Mouse (Mus musculus) CD4-positive helper T cell, adult 2 months (primary cell): ENCODE measurements around the gene Gpank1.
A peak's percentile ranks its signal among the peaks of the same experiment; 100 is the strongest.
"Not testable (repeated sequence)": the region's sequence is repeated elsewhere in the genome, so short reads cannot be mapped to it uniquely, and the experiment has no call there.

Experiments used
- DNase-seq: peaks from one replicate; pipeline ENCODE4 v3.0.0-alpha.2; 2012; ENCODE audit warnings: low read depth, missing footprints, low spot score

The Gpank1 gene

GRCm38 (mm10) chr17:35100196-35100765 lies 21.0 kb upstream of the Gpank1 start:
- no peak for DNase-seq

DNA sequence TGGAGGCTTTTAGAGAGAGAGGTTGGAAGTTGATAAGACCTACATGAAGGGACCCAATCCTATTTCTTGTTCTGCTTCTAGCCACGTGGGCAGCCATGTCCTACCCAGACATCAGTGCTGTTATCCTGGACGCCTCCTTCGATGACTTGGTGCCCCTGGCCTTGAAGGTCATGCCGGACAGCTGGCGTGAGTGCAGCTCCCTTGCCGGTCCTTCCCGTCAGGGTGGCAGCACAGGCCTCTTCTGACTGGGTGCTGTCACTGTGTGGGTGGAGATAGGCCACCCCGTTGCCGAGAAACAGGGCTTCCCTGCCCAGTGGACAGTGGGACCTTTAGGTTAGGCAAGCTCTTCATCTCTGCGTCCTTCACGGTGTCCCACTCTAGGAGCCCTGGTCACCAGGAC lies 20.1 kb upstream of the Gpank1 start:
- DNase-seq: no peak

- no peak for DNase-seq
Observed at GRCm38 (mm10) chr17:35102299-35102698, 19.0 kb upstream of the Gpank1 start.

DNA sequence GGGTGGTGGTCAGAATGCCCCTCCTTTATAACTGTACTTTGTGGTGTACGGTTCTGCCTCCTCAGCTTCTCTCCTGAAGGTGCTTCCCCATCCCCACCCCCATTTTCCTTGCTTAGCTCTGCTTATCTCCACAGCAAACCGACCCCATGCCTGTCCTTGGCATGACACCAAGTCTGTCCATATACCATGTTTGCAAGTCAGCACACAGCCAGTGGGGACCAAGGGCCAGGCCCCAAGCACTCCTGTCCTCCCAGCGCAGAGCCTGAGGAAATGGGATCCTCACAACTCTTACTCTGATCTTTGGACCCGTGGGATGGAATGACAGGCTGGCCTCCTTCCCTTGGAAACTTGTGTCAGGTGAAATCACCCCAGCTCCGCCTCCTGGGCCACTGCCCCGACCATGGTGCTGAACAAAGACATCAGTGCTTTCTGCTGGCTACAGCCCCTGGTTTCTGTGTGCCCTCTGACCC lies 18.0 kb upstream of the Gpank1 start:
- no peak for DNase-seq

DNA sequence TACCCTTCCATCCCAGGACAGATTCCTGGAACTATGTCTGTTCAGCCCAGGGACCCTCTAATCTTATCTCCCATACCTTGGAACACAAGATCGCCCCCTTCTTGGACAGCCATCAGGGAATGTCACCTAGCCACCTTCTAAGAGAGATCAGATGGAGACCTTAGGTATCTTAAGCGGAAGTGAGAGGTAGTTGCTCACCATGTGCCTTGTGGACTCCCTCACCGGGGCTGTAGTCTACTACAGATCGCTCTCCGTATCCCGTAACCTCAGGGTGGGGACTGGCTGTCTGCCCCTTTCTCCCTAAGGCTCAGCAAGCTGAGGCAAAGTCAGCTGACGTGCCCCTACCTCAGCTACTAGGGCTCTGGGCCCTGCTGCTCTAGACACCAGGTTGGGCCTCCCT lies 17.2 kb upstream of the Gpank1 start:
- DNase-seq: no peak

- no peak for DNase-seq
Observed at GRCm38 (mm10) chr17:35104754-35105153, 16.5 kb upstream of the Gpank1 start.

DNA sequence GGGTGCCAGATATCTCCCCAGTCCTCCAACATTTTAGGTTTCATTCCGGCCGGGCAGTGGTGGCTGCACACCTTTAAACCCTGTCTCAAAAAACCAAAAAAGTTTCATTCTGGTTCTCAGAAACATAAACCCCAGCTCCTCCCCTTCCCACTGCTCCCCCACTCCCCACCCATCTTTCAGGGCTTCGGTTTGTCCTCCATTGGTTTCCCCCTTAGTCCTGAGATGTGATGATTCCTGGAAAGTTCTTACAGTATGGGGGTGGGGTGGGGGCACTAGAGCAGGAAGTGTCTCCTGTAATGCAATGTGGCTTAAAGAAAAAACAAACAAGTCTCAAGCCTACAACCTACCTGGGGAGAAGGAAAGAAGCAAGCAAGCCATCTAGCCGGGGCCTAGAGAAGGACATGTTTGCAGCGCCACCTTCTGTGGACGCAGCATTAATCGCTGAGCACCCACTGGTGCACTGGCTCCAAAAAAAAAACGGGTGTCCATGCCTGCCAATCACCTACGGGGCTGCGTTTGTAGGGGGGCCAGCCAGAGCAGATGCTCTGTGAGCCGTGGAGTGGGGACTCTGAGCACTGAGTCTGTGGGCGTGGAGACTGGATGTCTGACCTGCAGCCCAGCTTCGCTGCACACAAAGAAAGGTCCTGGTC lies 15.4 kb upstream of the Gpank1 start:
- DNase-seq: peak; percentile 39

DNA sequence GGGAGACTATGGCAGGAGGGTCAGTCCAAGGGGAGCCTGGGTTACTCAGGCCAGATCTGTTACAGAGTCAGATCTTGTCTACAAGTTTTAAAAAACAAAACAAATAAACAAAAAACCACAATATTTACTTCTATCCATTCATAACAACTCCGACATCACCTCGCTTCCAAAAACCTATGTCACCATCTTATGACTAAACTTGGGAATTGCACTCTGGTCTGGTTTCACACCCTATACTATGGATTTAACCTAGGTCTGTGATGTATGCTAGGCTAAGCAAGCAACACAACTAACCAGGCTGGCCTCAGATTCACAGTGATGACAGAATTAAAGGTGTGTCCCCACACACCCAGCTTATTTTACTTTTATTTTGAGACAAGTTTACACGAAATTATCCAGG lies 14.7 kb upstream of the Gpank1 start:
- no peak for DNase-seq

DNA sequence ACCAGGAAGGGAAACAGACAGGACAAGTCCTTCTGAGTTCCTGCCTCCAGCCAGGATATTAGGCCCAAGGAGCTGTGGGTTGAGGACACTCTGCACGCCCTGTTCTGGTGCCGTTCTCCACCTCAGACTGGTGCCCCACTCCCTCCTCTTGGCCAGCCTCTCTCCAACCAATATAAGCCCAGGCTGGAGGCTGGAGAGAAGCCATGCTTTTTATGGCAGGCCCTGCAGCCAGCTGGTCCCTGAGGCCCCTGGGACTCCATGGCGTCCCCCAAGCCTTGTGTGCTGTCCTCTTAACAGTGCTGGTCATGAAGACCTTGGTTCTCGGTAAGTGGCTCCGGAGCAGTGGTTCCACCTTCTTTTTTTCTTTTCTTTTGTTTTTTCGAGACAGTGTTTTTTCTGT lies 13.2 kb upstream of the Gpank1 start, which contains the start of gene Ly6g5c:
Ly6g5c (plus strand) TSS at position 183 of the 400 bp plus-strand sequence.
- DNase-seq: no peak

DNA sequence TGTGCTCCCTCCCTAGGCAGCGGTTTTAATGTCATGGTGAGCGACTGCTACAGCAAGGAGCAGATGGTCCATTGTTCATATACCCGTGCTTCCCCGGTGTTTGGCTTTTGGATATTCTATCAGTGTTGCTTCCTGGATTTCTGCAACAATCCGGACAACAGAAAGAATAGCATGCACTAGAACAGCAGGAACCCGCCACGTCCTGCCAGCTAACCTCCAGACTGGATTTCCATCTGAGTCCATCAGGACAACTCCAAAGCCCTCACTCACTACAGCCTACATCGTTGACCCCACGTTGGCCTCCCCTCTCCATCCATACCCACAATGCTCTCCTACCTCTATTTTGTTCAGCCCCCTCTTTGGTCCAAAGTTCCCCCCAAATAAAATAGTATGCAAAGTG lies 9.5 kb upstream of the Gpank1 start:
- DNase-seq: no peak

DNA sequence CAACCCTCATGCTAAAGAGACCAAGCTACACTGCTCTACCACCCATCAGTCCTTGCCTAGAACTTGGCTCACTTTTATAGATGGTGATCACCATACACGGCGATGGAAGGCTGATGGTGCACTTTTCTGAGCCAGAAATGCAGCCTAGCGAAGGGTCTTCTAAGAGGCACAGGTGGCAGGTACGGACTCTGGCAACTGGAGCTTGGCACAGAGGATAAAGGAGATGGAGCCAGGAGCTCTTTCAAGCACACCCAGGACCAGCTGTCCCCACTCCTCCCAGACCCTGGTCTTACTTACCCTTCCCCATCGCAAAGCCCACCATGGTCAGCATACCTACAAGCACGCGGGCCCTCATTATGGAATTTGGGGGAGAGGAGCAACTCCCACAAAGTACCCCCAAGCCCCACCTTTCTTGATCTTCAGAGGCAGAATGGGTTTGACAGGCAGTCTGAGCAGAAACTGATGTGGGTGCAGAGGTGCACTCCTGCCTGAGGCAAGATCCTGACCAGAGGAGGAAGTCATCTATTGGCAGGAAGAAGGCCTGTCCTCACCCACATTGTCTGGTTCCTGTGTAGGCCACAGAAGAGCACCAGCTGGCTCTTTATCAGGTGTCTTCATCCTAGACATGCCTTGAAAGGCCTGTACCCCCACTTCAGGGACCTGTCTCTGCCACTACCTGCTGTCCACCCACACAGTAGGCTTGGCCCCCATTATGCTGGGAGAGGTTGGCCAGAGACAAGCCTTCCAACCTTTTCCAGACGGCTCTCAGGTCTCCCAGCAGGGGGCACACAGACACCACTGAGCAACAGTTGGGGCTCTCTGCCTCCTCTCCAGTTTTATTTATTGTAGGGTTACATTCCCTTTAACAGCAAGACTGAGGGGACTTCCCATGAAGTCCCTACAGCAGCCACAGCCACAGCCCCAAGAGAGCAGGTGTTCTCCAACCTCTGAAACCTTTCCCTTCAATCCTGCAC lies 5.9 kb upstream of the Gpank1 start, which contains the start of gene Ly6g5b:
Ly6g5b (minus strand) TSS at position 383 of the 974 bp plus-strand sequence.
- DNase-seq: peak; percentile 59

GRCm38 (mm10) chr17:35120745-35121142 lies 511 bp upstream of the Gpank1 start:
- DNase-seq: no peak

GRCm38 (mm10) chr17:35121871-35122303 lies 632 bp downstream of the Gpank1 start, which contains the start of gene Csnk2b:
Gene Csnk2b, minus strand, starts transcription at chr17:35122053.
- DNase-seq: peak; percentile 77

DNA sequence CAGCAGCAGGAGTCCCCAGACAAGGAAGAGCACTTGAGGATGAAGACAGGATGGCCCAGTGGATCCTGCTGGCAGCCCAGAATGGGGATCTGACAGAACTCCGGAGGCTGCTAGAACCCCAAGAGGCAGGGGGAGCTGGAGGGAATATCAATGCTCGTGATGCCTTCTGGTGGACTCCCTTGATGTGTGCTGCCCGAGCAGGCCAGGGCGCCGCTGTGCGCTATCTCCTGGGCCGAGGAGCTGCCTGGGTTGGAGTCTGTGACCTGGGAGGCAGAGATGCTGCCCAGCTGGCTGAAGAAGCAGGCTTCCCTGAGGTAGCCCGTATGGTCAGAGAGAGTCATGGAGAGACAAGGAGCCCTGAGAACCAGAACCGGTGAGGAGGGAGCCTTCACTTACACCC lies 2.0 kb downstream of the Gpank1 start:
- not testable (repeated sequence) for DNase-seq

GRCm38 (mm10) chr17:35124261-35124896 lies 3.1 kb downstream of the Gpank1 start:
- not testable (repeated sequence) for DNase-seq

GRCm38 (mm10) chr17:35125081-35125480 lies 3.8 kb downstream of the Gpank1 start:
- DNase-seq: no peak

GRCm38 (mm10) chr17:35125578-35125977 lies 4.3 kb downstream of the Gpank1 start:
- DNase-seq: no peak

DNA sequence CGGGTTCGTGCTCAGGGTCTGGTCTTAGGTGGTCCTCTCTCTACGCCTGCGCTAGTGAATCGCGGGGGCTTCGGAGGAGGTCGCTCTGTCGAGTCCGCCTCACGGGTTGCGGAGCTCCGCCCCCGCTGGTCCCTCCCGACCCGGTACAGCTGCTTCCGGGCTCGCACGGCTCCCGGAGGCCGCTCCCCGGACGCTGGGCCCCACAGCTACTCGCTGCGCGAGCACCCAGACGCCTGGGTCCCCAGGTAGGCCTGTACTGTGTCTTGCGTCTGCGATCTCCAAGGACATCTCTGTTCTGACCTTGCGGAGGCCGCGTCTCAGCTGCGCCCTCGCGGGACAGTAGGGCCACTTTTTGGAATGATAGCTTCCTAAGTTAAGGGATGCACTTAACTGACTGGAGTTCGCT lies 5.0 kb downstream of the Gpank1 start, which contains the start of gene D17H6S53E:
D17H6S53E (plus strand) TSS at position 168 of the 406 bp plus-strand sequence.
- DNase-seq: peak; percentile 87

GRCm38 (mm10) chr17:35127017-35127416 lies 5.8 kb downstream of the Gpank1 start:
- no peak for DNase-seq

- no peak for DNase-seq
Observed at GRCm38 (mm10) chr17:35128996-35129395, 7.7 kb downstream of the Gpank1 start.

DNA sequence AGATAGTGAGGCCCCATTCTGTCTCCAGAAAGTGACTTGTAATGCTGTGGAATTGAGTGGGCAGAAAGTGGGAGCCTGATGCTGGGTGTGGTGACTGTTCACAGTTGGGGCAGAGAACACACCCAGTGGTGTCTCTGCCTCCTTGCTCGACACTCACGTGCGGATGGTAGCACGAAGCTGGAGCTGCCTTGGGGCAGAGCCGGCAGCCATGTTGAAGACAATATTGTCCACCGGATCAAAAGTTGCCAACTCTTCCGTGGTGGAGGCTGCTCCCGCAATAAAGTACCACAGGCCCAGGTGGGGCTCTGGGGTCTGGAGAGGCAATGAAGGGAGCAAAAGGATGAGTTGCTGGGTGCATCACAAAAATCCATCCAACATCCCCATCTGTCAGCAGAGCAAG lies 9.8 kb downstream of the Gpank1 start:
- no peak for DNase-seq
